19 mouse cellular contexts compared by ENCODE assay signal in genomic region chr2:17939857-17940848, GRCm38 (mm10). TPM values are rescaled to one million over a fixed set of nuclear protein-coding genes. Genes with fewer than 3 reads are reported as not detected.
DNase-seq lines count a peak whose midpoint lies in the region; ATAC-seq and TF ChIP-seq lines count a peak whose summit lies in the region.
"Not testable (repeated sequence)": the region's sequence is repeated elsewhere in the genome, so short reads cannot be mapped to it uniquely, and the experiment has no call there.
"Had no signal": no experiment of that assay in that cellular context is flagged by ENCODE, and none has a peak within 500 bp of the region (broad histone marks: within the 10 kb centered on the region; RNA-seq: fewer than 3 reads in every experiment).

No protein-coding gene starts in this region.

- not testable (repeated sequence) for H3K27me3 ChIP-seq in embryonic facial prominence, embryonic 11.5 days (ENCODE audit: control insufficient read depth, insufficient read depth, low read length); forebrain, embryonic 14.5 days (replicated peaks; ENCODE audit: control insufficient read depth, insufficient read depth, low read length); hindbrain, embryonic 13.5 days; intestine, embryonic 16.5 days (replicated peaks; ENCODE audit: control insufficient read depth, insufficient read depth, low read length); limb, embryonic 14.5 days (ENCODE audit: control insufficient read depth, insufficient read depth, low read length); midbrain, embryonic 11.5 days (ENCODE audit: control insufficient read depth, insufficient read depth, low read length); stomach, embryonic 14.5 days (ENCODE audit: control insufficient read depth, insufficient read depth, low read length)

- H3K36me3 ChIP-seq in embryonic facial prominence, embryonic 11.5 days (replicated peaks; ENCODE audit: control insufficient read depth, insufficient read depth, low read depth, low read length); forebrain, embryonic 14.5 days (ENCODE audit: control insufficient read depth, insufficient read depth, low read length); hindbrain, embryonic 13.5 days; intestine, embryonic 16.5 days (ENCODE audit: control insufficient read depth, insufficient read depth, low read length); limb, embryonic 14.5 days (ENCODE audit: control insufficient read depth, insufficient read depth, low read length); midbrain, embryonic 11.5 days (ENCODE audit: control insufficient read depth, insufficient read depth, low read length); stomach, embryonic 14.5 days (ENCODE audit: control insufficient read depth, insufficient read depth, low read length): not testable (repeated sequence)

- peak; percentile 26; the same call in 1 of the 2 replicates for ATAC-seq in embryonic facial prominence, embryonic 11.5 days (replicated peaks; ENCODE audit: insufficient number of reproducible peaks, low FRiP score, low TSS enrichment, low read depth)
- ATAC-seq in forebrain, embryonic 14.5 days, result 0 out of 2 replicates have a peak, but pooled peaks have one; percentile 18
- ATAC-seq in hindbrain, embryonic 13.5 days (ENCODE audit: low FRiP score), result peak; percentile 55; the same call in 1 of the 2 replicates
- peak; percentile 26; the same call in 1 of the 2 replicates for ATAC-seq in intestine, embryonic 16.5 days
- 0 out of 2 replicates have a peak, but pooled peaks have one; percentile 36 for ATAC-seq in limb, embryonic 14.5 days (ENCODE audit: low FRiP score, low read depth)
- ATAC-seq in midbrain, embryonic 11.5 days (ENCODE audit: low FRiP score), result peak; percentile 68
- peak; percentile 59; the same call in 1 of the 2 replicates for ATAC-seq in stomach, embryonic 14.5 days (ENCODE audit: insufficient number of reproducible peaks, insufficient read depth, low FRiP score, low read depth)

- TF ChIP-seq POLR2A in limb, embryonic 14.5 days (IDR thresholded peaks at IDR 0.05; ENCODE audit: borderline replicate concordance, extremely low read depth, insufficient read depth, insufficient read length), result not testable (repeated sequence)

- not testable (repeated sequence) for H3K27ac ChIP-seq in embryonic facial prominence, embryonic 11.5 days (replicated peaks; ENCODE audit: low read depth, low read length); forebrain, embryonic 14.5 days (ENCODE audit: low read depth, low read length); hindbrain, embryonic 13.5 days; intestine, embryonic 16.5 days (ENCODE audit: low read length); midbrain, embryonic 11.5 days (ENCODE audit: low read depth, low read length)
- peak overlapping the region; percentile 8; the same call in 1 of the 2 replicates for H3K27ac ChIP-seq in limb, embryonic 14.5 days (replicated peaks; ENCODE audit: low read depth, low read length)
- 0 out of 2 replicates have a peak overlapping the region, but pooled peaks have one; percentile 39 for H3K27ac ChIP-seq in stomach, embryonic 14.5 days (ENCODE audit: low read length)

- H3K4me3 ChIP-seq in embryonic facial prominence, embryonic 11.5 days (ENCODE audit: low read depth, low read length); forebrain, embryonic 14.5 days (ENCODE audit: low read depth, low read length); hindbrain, embryonic 13.5 days; intestine, embryonic 16.5 days (ENCODE audit: low read length); limb, embryonic 14.5 days (replicated peaks; ENCODE audit: low read length); midbrain, embryonic 11.5 days (ENCODE audit: low read depth, low read length); stomach, embryonic 14.5 days (ENCODE audit: low read depth, low read length): not testable (repeated sequence)

- H3K4me2 ChIP-seq in embryonic facial prominence, embryonic 11.5 days (ENCODE audit: low read depth, low read length); forebrain, embryonic 14.5 days (ENCODE audit: low read length); hindbrain, embryonic 13.5 days; intestine, embryonic 16.5 days (ENCODE audit: low read depth, low read length); limb, embryonic 14.5 days (replicated peaks; ENCODE audit: low read depth, low read length, severe bottlenecking); midbrain, embryonic 11.5 days; stomach, embryonic 14.5 days (replicated peaks; ENCODE audit: low read depth, low read length): not testable (repeated sequence)

- DNase-seq in embryonic facial prominence, embryonic 11.5 days (ENCODE audit: low spot score); forebrain, embryonic 14.5 days (ENCODE audit: low spot score); midbrain, embryonic 11.5 days (ENCODE audit: low spot score, missing footprints): not testable (repeated sequence)
- peak; percentile 26 for DNase-seq in limb, embryonic 14.5 days (ENCODE audit: low spot score)

- 71% methylated on average over 13 of the region's 16 CpGs for WGBS in embryonic facial prominence, embryonic 11.5 days
- 70% methylated on average over 13 of the region's 16 CpGs for WGBS in forebrain, embryonic 14.5 days
- 70% methylated on average over 15 of the region's 16 CpGs for WGBS in hindbrain, embryonic 13.5 days
- WGBS in intestine, embryonic 16.5 days, result 57% methylated on average over 14 of the region's 16 CpGs
- WGBS in limb, embryonic 14.5 days, result 57% methylated on average over 12 of the region's 16 CpGs
- 65% methylated on average over 13 of the region's 16 CpGs for WGBS in midbrain, embryonic 11.5 days
- WGBS in stomach, embryonic 14.5 days, result 55% methylated on average over 13 of the region's 16 CpGs

- not testable (repeated sequence) for H3K9ac ChIP-seq in embryonic facial prominence, embryonic 11.5 days (replicated peaks; ENCODE audit: low read length); forebrain, embryonic 14.5 days (ENCODE audit: low read length); hindbrain, embryonic 13.5 days; intestine, embryonic 16.5 days (ENCODE audit: low read depth, low read length); limb, embryonic 14.5 days (ENCODE audit: low read depth, low read length, severe bottlenecking); midbrain, embryonic 11.5 days (ENCODE audit: low read length); stomach, embryonic 14.5 days (replicated peaks; ENCODE audit: low read depth, low read length)

- H3K9me3 ChIP-seq in embryonic facial prominence, embryonic 11.5 days (replicated peaks; ENCODE audit: control insufficient read depth, low read length); forebrain, embryonic 14.5 days (replicated peaks; ENCODE audit: control insufficient read depth, low read length); hindbrain, embryonic 13.5 days; intestine, embryonic 16.5 days (ENCODE audit: control insufficient read depth, low read length); limb, embryonic 14.5 days (ENCODE audit: control insufficient read depth, low read length); midbrain, embryonic 11.5 days (ENCODE audit: control insufficient read depth, low read length); stomach, embryonic 14.5 days (ENCODE audit: control insufficient read depth, low read depth, low read length): not testable (repeated sequence)

- H3K4me1 ChIP-seq in embryonic facial prominence, embryonic 11.5 days (ENCODE audit: control insufficient read depth, insufficient read depth, low read length); forebrain, embryonic 14.5 days (ENCODE audit: control insufficient read depth, insufficient read depth, low read length); hindbrain, embryonic 13.5 days (replicated peaks); intestine, embryonic 16.5 days (ENCODE audit: control insufficient read depth, insufficient read depth, low read length); midbrain, embryonic 11.5 days (ENCODE audit: control insufficient read depth, insufficient read depth, low read length); stomach, embryonic 14.5 days (ENCODE audit: control insufficient read depth, insufficient read depth, low read length): not testable (repeated sequence)
- peaks cover 11% of the 10 kb centered on the region for H3K4me1 ChIP-seq in limb, embryonic 14.5 days (ENCODE audit: control insufficient read depth, insufficient read depth, low read length)

RNA-seq across cellular contexts. Expression of gene H2al2a, which starts 56.6 kb away (rescaled TPM):
- not detected in 2 replicates for polyA plus RNA-seq in embryonic facial prominence, embryonic 11.5 days (2014; fragmentation: Nextera tagmentation; extraction: Ambion mirVana)
- not detected in 2 replicates for polyA plus RNA-seq in forebrain, embryonic 14.5 days (2014; fragmentation: Nextera tagmentation; extraction: Ambion mirVana)
- polyA plus RNA-seq in hindbrain, embryonic 13.5 days (2015; fragmentation: Nextera tagmentation; extraction: Ambion mirVana), result not detected in 2 replicates
- polyA plus RNA-seq in intestine, embryonic 16.5 days (2015; fragmentation: Nextera tagmentation; extraction: Ambion mirVana), result not detected in 2 replicates
- polyA plus RNA-seq in limb, embryonic 14.5 days (2012; rRNA removed), result not detected in 2 replicates
- polyA plus RNA-seq in limb, embryonic 14.5 days (2014; fragmentation: Nextera tagmentation; extraction: Ambion mirVana), result not detected in 2 replicates
- polyA plus RNA-seq in midbrain, embryonic 11.5 days (2014; fragmentation: Nextera tagmentation; extraction: Ambion mirVana), result not detected in 2 replicates
- polyA plus RNA-seq in stomach, embryonic 14.5 days (2014; fragmentation: Nextera tagmentation; extraction: Ambion mirVana), result not detected in 2 replicates
- polyA plus RNA-seq: activated CD4-positive, CD25-positive, alpha-beta regulatory T cell, adult 4 months; cortical plate, adult 2 months; embryonic facial prominence, embryonic 10.5 days; erythroblast, embryonic 14.5 days; forebrain, postnatal 0 days; G1E; heart, embryonic 14.5 days; liver, embryonic 13.5 days; lung, adult 2 months; Patski; small intestine, adult 2 months; urinary bladder, adult 2 months had no signal

Comparison
In these comparisons a context has a peak if more than half of its experiments do, and no peak if none do; other contexts are left out.
1. ATAC-seq: peak in every context shown above with its lines; median percentile 68 in midbrain, embryonic 11.5 days; 59 in stomach, embryonic 14.5 days; 55 in hindbrain, embryonic 13.5 days; 36 in limb, embryonic 14.5 days; 26 in embryonic facial prominence, embryonic 11.5 days; 26 in intestine, embryonic 16.5 days; 18 in forebrain, embryonic 14.5 days.